Mouse (Mus musculus): ENCODE data around the gene P3h4. TPM values are rescaled to one million over a fixed set of nuclear protein-coding genes. Genes with fewer than 3 reads are reported as not detected.
"Not testable (repeated sequence)": the region's sequence is repeated elsewhere in the genome, so short reads cannot be mapped to it uniquely, and the experiment has no call there.

P3h4 gene
- polyA plus RNA-seq, 1 experiment from 2014 or later = 71.5 TPM

DNA sequence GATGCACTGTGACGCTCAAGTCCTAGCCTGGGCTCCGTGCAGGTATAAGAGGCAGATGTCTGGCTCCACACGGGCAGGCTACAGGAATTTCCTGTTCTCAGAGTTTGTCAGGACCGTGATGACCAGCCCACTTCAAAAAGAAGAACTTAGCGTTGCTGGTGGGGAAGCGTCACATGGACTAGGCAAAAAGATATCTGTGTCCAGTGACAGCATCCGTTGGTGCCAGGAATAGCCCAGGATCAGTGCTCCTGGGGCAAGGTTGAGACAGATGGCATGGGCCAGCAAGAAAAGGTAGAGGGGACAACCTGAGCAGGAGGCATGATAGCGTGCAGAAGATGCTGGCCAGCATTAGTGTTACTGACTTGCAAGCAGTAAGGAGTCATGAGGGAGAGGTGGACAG, 44.8 kb downstream of the P3h4 start:
- H3K9ac ChIP-seq = no peak overlapping the region
- H3K27ac ChIP-seq = no peak overlapping the region
- H3K4me2 ChIP-seq = no peak overlapping the region
- H3K27me3 ChIP-seq = no peaks in the 10 kb centered on the region
- no peaks in the 10 kb centered on the region for H3K4me1 ChIP-seq
- peaks cover 33% of the 10 kb centered on the region for H3K36me3 ChIP-seq
- ATAC-seq (ENCODE audit: borderline replicate concordance, extremely low read depth, low FRiP score, low TSS enrichment) = no peak
- H3K4me3 ChIP-seq = no peak overlapping the region
- WGBS = 56% methylated on average over 8 of the region's 8 CpGs
- no peaks in the 10 kb centered on the region for H3K9me3 ChIP-seq

DNA sequence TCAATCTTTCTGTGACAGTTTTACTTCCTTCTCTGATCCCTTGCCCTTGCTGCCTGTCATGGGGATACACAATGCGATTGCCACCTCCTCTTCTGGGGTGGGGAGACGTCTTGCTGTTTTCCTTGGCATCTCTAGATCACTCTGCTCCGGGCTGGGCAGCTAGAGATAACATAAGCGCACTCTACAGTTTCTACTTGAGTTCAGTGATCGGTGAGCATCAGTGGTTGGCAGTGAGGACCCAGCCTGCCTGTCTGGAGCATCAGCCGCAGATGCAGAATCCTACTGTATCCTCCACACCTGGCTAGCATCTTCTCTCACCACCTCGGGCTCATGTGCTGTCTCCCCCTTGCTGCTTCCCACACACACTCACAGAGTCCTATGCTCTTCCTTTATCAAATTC, 45.5 kb downstream of the P3h4 start:
- H3K27me3 ChIP-seq = no peaks in the 10 kb centered on the region; the same call in 1 of the 2 replicates
- WGBS = 65% methylated on average over 7 of the region's 7 CpGs
- no peaks in the 10 kb centered on the region for H3K4me1 ChIP-seq
- no peak overlapping the region for H3K9ac ChIP-seq
- no peak overlapping the region for H3K4me2 ChIP-seq
- H3K4me3 ChIP-seq = no peak overlapping the region
- ATAC-seq (ENCODE audit: borderline replicate concordance, extremely low read depth, low FRiP score, low TSS enrichment) = no peak
- H3K27ac ChIP-seq = no peak overlapping the region
- no peaks in the 10 kb centered on the region for H3K9me3 ChIP-seq
- peaks cover 30% of the 10 kb centered on the region for H3K36me3 ChIP-seq

- Histone ChIP-seq H3K27me3 (peaks cover 27% of the 10 kb centered on the region), H3K36me3 (no peaks in the 10 kb centered on the region), H3K4me3 (no peak overlapping the region), H3K9me3 (no peaks in the 10 kb centered on the region), H3K9ac (no peak overlapping the region), H3K4me2 (no peak overlapping the region), H3K27ac (no peak overlapping the region), H3K4me1 (peaks cover 11% of the 10 kb centered on the region)
- ATAC-seq (ENCODE audit: borderline replicate concordance, extremely low read depth, low FRiP score, low TSS enrichment) = 0 out of 2 replicates have a peak, but pooled peaks have one; percentile 29
- 10% methylated on average over 12 of the region's 12 CpGs for WGBS
These were observed 51.6 kb downstream of the P3h4 start for GRCm38 (mm10) chr11:100362979-100363562.

GRCm38 (mm10) chr11:100362209-100362978, 52.2 kb downstream of the P3h4 start:
- H3K4me1 ChIP-seq = peaks cover 11% of the 10 kb centered on the region
- H3K36me3 ChIP-seq = no peaks in the 10 kb centered on the region
- WGBS = 12% methylated on average over 8 of the region's 8 CpGs
- no peak overlapping the region for H3K4me3 ChIP-seq
- H3K9ac ChIP-seq = no peak overlapping the region
- H3K9me3 ChIP-seq = no peaks in the 10 kb centered on the region
- H3K27ac ChIP-seq = no peak overlapping the region
- no peak overlapping the region for H3K4me2 ChIP-seq
- peak; percentile 9; the same call in 1 of the 2 replicates for ATAC-seq (ENCODE audit: borderline replicate concordance, extremely low read depth, low FRiP score, low TSS enrichment)
- H3K27me3 ChIP-seq = peaks cover 32% of the 10 kb centered on the region

GRCm38 (mm10) chr11:100361059-100361458, 53.6 kb downstream of the P3h4 start:
- Histone ChIP-seq H3K27me3 (peaks cover 46% of the 10 kb centered on the region), H3K4me1 (peaks cover 11% of the 10 kb centered on the region)
- not testable (repeated sequence) for H3K36me3 ChIP-seq; H3K9ac ChIP-seq; H3K4me2 ChIP-seq; ATAC-seq (ENCODE audit: borderline replicate concordance, extremely low read depth, low FRiP score, low TSS enrichment); H3K4me3 ChIP-seq; H3K9me3 ChIP-seq; H3K27ac ChIP-seq
- no CpG with 5 or more reads among the region's 13 CpGs for WGBS

DNA sequence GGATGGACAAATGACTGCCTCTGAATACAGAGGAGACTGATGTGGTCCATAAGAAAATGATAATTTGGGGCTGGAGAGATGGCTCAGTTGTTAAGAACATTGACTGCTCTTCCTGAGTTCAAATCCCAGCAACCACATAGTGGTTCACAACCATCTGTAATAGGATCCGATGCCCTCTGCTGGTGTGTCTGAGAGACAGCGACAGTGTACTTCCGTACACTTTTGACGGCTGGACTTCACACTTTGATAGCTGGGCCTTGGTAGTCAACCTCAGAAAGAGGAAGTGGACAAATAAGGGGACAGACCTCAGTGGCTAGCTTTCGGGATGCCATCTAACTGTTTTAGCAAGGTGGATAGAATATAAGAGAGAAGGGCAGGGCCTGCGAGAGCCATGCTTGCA, 54.5 kb downstream of the P3h4 start:
- Histone ChIP-seq H3K4me1 (peaks cover 12% of the 10 kb centered on the region), H3K36me3 (no peaks in the 10 kb centered on the region), H3K9me3 (no peaks in the 10 kb centered on the region), H3K9ac (no peak overlapping the region), H3K4me2 (no peak overlapping the region), H3K27ac (no peak overlapping the region), H3K4me3 (no peak overlapping the region), H3K27me3 (peaks cover 55% of the 10 kb centered on the region)
- WGBS = 72% methylated on average over 6 of the region's 6 CpGs
- ATAC-seq (ENCODE audit: borderline replicate concordance, extremely low read depth, low FRiP score, low TSS enrichment) = no peak

Small RNAs within 50 kb of the gene (microRNA-seq; reads per million reads assigned to microRNA genes)
- gene Gm27374 = not detected

Other genes with a start within 250 kb of the P3h4 start
- gene Krt9, start 221.6 kb downstream of the P3h4 start, polyA plus RNA-seq (2015; fragmentation: Nextera tagmentation; extraction: Ambion mirVana) = not detected in 2 replicates
- 1.2 and 2.6 TPM in 2 replicates for gene Krt14, start 207.3 kb downstream of the P3h4 start, polyA plus RNA-seq (2015; fragmentation: Nextera tagmentation; extraction: Ambion mirVana)
- gene Krt16, start 165.9 kb downstream of the P3h4 start, polyA plus RNA-seq (2015; fragmentation: Nextera tagmentation; extraction: Ambion mirVana) = not detected in 2 replicates
- gene Krt17, start 153.8 kb downstream of the P3h4 start, polyA plus RNA-seq (2015; fragmentation: Nextera tagmentation; extraction: Ambion mirVana) = 7.5 and 18.2 TPM in 2 replicates
- gene Krt42, start 145.0 kb downstream of the P3h4 start, polyA plus RNA-seq (2015; fragmentation: Nextera tagmentation; extraction: Ambion mirVana) = not detected in 2 replicates
- gene Eif1, start 95.0 kb downstream of the P3h4 start, polyA plus RNA-seq (2015; fragmentation: Nextera tagmentation; extraction: Ambion mirVana) = 1,642 and 1,646 TPM in 2 replicates
- not detected in 2 replicates for gene Gast, start 80.4 kb downstream of the P3h4 start, polyA plus RNA-seq (2015; fragmentation: Nextera tagmentation; extraction: Ambion mirVana)
- gene Hap1, start 58.7 kb downstream of the P3h4 start, polyA plus RNA-seq (2015; fragmentation: Nextera tagmentation; extraction: Ambion mirVana) = 19.8 and 20.7 TPM in 2 replicates
- 122 and 136 TPM in 2 replicates for gene Jup, start 17.1 kb downstream of the P3h4 start, polyA plus RNA-seq (2015; fragmentation: Nextera tagmentation; extraction: Ambion mirVana)
- gene Fkbp10, start 861 bp upstream of the P3h4 start, polyA plus RNA-seq (2015; fragmentation: Nextera tagmentation; extraction: Ambion mirVana) = 142 and 143 TPM in 2 replicates
- 129 and 133 TPM in 2 replicates for gene Nt5c3b, start 27.0 kb upstream of the P3h4 start, polyA plus RNA-seq (2015; fragmentation: Nextera tagmentation; extraction: Ambion mirVana)
- 0.56 and 0.88 TPM in 2 replicates for gene Klhl10, start 27.1 kb upstream of the P3h4 start, polyA plus RNA-seq (2015; fragmentation: Nextera tagmentation; extraction: Ambion mirVana)
- 8.6 and 9.3 TPM in 2 replicates for gene Klhl11, start 57.9 kb upstream of the P3h4 start, polyA plus RNA-seq (2015; fragmentation: Nextera tagmentation; extraction: Ambion mirVana)
- 151 and 153 TPM in 2 replicates for gene Acly, start 113.2 kb upstream of the P3h4 start, polyA plus RNA-seq (2015; fragmentation: Nextera tagmentation; extraction: Ambion mirVana)
- 1.6 and 2.6 TPM in 2 replicates for gene Ttc25, start 130.8 kb upstream of the P3h4 start, polyA plus RNA-seq (2015; fragmentation: Nextera tagmentation; extraction: Ambion mirVana)
- 28.7 and 32.3 TPM in 2 replicates for gene Cnp, start 160.1 kb upstream of the P3h4 start, polyA plus RNA-seq (2015; fragmentation: Nextera tagmentation; extraction: Ambion mirVana)
- gene Nkiras2, start 204.4 kb upstream of the P3h4 start, polyA plus RNA-seq (2015; fragmentation: Nextera tagmentation; extraction: Ambion mirVana) = 57.1 and 58.7 TPM in 2 replicates
- 215 and 229 TPM in 2 replicates for gene Dnajc7, start 205.3 kb upstream of the P3h4 start, polyA plus RNA-seq (2015; fragmentation: Nextera tagmentation; extraction: Ambion mirVana)